Mouse (Mus musculus) embryonic facial prominence, embryonic 14.5 days (tissue): ENCODE data around the gene Ptpn14. TPM values are rescaled to one million over a fixed set of nuclear protein-coding genes. Genes with fewer than 3 reads are reported as not detected.

Experiments
- ATAC-seq: fragments of 200-750 bp; cut with Nextera tagmentation; 2 replicates; pipeline ENCODE4 v1.8.0; 2017; ENCODE audit warnings: low read depth, moderate number of reproducible peaks, moderate TSS enrichment
- DNase-seq: peaks from one replicate; pipeline ENCODE4 v3.0.0-alpha.2; 2015; ENCODE audit warnings: low spot score
- H3K27ac ChIP-seq: fragments of 300-500 bp; sonication (generic); replicated peaks from 2 replicates; pipeline ENCODE4 v1.5.1; 2014; ENCODE audit warnings: low read depth, mild to moderate bottlenecking, low read length, moderate library complexity
- H3K27me3 ChIP-seq: fragments of 300-500 bp; sonication (generic); replicated peaks from 2 replicates; pipeline ENCODE4 v1.6.1; 2014; ENCODE audit warnings: low read length; ENCODE audit not compliant: control insufficient read depth, insufficient read depth
- H3K36me3 ChIP-seq: fragments of 300-500 bp; sonication (generic); 2 replicates; pipeline ENCODE4 v1.6.1; 2014; ENCODE audit warnings: low read length, mixed read lengths; ENCODE audit not compliant: control insufficient read depth, insufficient read depth
- H3K4me1 ChIP-seq: fragments of 300-500 bp; sonication (generic); 2 replicates; pipeline ENCODE4 v1.6.1; 2014; ENCODE audit warnings: antibody characterized with exemption, low read length; ENCODE audit not compliant: control insufficient read depth, insufficient read depth
- H3K4me2 ChIP-seq: fragments of 300-500 bp; sonication (generic); 2 replicates; pipeline ENCODE4 v1.6.1; 2014; ENCODE audit warnings: low read depth, mild to moderate bottlenecking, low read length, moderate library complexity, mixed read lengths
- H3K4me3 ChIP-seq: fragments of 300-500 bp; sonication (generic); 2 replicates; pipeline ENCODE4 v1.5.1; 2014; ENCODE audit warnings: low read depth, mild to moderate bottlenecking, low read length
- H3K9ac ChIP-seq: fragments of 300-500 bp; sonication (generic); 2 replicates; pipeline ENCODE4 v1.6.1; 2014; ENCODE audit warnings: low read depth, mild to moderate bottlenecking, low read length, moderate library complexity, mixed read lengths
- H3K9me3 ChIP-seq: fragments of 300-500 bp; sonication (generic); 2 replicates; pipeline ENCODE4 v1.6.1; 2016; ENCODE audit warnings: low read length; ENCODE audit not compliant: control insufficient read depth
- WGBS: fragments of 180-500 bp; shearing (Covaris S2); extraction: QIAGEN DNeasy Blood & Tissue Kit; methylation state at CpG from one replicate; pipeline ENCODE4 v1.1.7; 2014; 5-methylcytosine and 5-hydroxymethylcytosine counted together
- polyA plus RNA-seq: library from polyadenylated mRNA; unstranded; fragments of >200 nt; fragmentation: Nextera tagmentation; extraction: Ambion mirVana; gene quantifications from 2 replicates; pipeline ENCODE4 v1.2.1, GENCODE M21; 2014

The Ptpn14 gene
- polyA plus RNA-seq, 1 experiment from 2014 or later: 12.5 TPM

DNA sequence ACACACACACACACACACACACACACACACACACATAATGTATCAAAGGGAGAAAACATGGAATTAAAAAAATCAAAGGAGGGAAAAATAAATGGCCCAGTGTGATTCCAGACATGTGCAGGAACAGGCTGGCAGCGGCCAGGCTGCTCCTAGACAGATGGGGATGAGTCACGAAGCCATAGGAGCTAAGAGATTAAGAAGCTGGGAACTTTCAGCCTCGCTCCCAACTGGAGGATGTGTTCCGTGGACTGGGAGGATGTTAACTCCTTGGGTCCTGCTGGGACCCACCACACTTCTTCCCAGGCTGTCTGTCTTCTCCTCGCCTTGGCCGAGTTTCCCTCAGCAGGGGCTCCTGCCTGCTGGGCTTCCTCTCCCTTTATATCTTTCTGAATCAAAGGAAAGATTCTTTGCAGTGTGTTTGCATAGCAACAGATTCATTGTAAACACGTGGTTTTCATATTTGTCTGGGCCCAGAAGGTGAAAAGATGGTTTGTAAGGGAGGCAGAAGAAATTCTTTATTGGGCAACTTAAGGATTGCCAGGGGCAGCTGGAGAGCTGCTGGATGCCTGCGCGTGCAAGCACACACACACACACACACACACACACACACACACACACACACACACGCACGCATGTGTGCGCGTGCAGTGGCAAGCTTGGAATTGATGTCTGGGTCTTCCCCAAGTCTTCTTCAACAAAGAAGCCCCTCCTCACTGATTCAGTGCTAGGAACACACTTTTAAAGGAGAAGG lies 72.3 kb downstream of the Ptpn14 start:
- Histone ChIP-seq H3K36me3 (peaks cover 19% of the 10 kb centered on the region; the same call in 1 of the 2 replicates), H3K27ac (0 out of 2 replicates have a peak overlapping the region, but pooled peaks have one; percentile 33), H3K4me2 (no peak overlapping the region), H3K9ac (no peak overlapping the region), H3K27me3 (no peaks in the 10 kb centered on the region), H3K9me3 (no peaks in the 10 kb centered on the region), H3K4me3 (no peak overlapping the region), H3K4me1 (0 out of 2 replicates have a peak, but pooled peaks cover 8% of the 10 kb centered on the region)
- DNase-seq (peak; percentile 65), ATAC-seq (no peak)
- WGBS: 41% methylated on average over 13 of the region's 13 CpGs

DNA sequence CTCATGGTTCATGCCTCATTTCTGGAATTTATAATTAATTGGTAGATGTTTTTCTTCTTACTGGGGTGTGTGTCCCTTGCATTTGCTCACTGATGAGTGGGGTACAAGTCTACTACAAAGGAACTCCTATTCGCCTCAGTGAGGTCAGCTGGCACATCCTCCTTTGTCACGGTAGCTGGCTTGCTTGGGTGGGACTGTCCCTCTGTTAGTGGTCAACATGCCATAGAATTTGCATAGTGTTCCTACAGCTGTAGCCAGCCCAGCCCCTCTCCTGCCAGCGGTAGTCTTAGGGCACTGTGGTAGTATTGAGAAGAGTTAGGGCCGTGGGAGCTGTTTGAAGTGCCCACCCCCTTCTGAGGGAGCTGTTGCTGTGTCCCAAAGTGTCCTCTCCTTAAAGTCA lies 73.2 kb downstream of the Ptpn14 start:
- Histone ChIP-seq H3K4me2 (no peak overlapping the region), H3K4me1 (0 out of 2 replicates have a peak, but pooled peaks cover 8% of the 10 kb centered on the region), H3K36me3 (peaks cover 19% of the 10 kb centered on the region; the same call in 1 of the 2 replicates), H3K27ac (no peak overlapping the region), H3K27me3 (no peaks in the 10 kb centered on the region), H3K9me3 (no peaks in the 10 kb centered on the region), H3K4me3 (no peak overlapping the region), H3K9ac (no peak overlapping the region)
- no peak for DNase-seq
- ATAC-seq: no peak
- 87% methylated on average over 4 of the region's 4 CpGs for WGBS

- H3K4me2 ChIP-seq: no peak overlapping the region
- peaks cover 19% of the 10 kb centered on the region; the same call in 1 of the 2 replicates for H3K36me3 ChIP-seq
- H3K4me3 ChIP-seq: no peak overlapping the region
- 0 out of 2 replicates have a peak, but pooled peaks cover 8% of the 10 kb centered on the region for H3K4me1 ChIP-seq
- H3K9ac ChIP-seq: no peak overlapping the region
- H3K9me3 ChIP-seq: no peaks in the 10 kb centered on the region
- H3K27me3 ChIP-seq: no peaks in the 10 kb centered on the region
- no peak for ATAC-seq
- H3K27ac ChIP-seq: no peak overlapping the region
- WGBS: 92% methylated on average over 4 of the region's 4 CpGs
- no peak for DNase-seq
Observed at GRCm38 (mm10) chr1:189802575-189802974, 74.5 kb downstream of the Ptpn14 start.

GRCm38 (mm10) chr1:189803742-189804141 lies 75.7 kb downstream of the Ptpn14 start:
- Histone ChIP-seq H3K27me3 (no peaks in the 10 kb centered on the region), H3K27ac (no peak overlapping the region), H3K36me3 (peaks cover 20% of the 10 kb centered on the region; the same call in 1 of the 2 replicates), H3K4me1 (0 out of 2 replicates have a peak, but pooled peaks cover 8% of the 10 kb centered on the region), H3K4me3 (no peak overlapping the region), H3K9ac (no peak overlapping the region), H3K4me2 (no peak overlapping the region), H3K9me3 (no peaks in the 10 kb centered on the region)
- WGBS: 84% methylated on average over 11 of the region's 11 CpGs
- DNase-seq (no peak), ATAC-seq (no peak)

DNA sequence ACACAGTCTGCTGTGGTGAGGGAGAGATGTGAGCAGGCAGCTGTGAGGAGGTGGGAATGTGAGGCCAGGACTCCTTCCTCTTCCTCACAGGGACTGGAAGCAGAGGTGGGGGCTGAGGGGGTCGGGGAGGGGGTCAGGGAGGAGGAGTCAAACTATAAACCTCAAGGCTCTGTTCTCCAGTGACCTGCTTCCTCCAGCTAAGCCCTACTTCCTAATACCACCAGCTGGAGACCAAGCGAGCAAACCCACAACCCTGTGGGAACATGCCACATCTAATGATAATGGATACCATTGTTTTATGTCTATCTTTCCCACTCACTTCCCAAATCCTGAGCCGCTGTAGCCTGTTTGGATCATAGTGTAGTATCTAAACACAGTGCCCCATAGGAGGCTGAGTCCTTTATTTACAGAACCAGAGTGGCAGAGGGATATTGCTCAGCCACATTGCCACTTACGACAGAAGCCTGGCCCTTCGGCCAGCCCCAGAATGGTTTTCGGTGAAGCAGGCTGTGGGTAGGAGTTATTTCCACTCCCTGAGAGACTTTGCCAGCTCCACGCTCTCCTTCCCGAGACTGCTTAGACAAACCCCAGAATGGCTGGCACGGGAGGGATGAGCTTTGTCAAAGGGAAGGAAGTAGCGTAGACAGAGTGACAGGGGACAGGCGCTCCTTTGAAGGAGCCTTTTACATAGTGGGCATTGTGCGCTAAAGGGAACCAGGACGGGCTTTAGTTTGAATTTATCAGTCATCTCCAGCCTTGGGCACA lies 78.6 kb downstream of the Ptpn14 start:
- ATAC-seq (no peak), DNase-seq (no peak)
- no peak overlapping the region for H3K4me2 ChIP-seq
- H3K9me3 ChIP-seq: no peaks in the 10 kb centered on the region
- WGBS: 64% methylated on average over 13 of the region's 13 CpGs
- no peak overlapping the region for H3K27ac ChIP-seq
- no peak overlapping the region for H3K9ac ChIP-seq
- H3K4me3 ChIP-seq: no peak overlapping the region
- peaks cover 18% of the 10 kb centered on the region; the same call in 1 of the 2 replicates for H3K36me3 ChIP-seq
- H3K4me1 ChIP-seq: no peaks in the 10 kb centered on the region
- no peaks in the 10 kb centered on the region for H3K27me3 ChIP-seq

DNA sequence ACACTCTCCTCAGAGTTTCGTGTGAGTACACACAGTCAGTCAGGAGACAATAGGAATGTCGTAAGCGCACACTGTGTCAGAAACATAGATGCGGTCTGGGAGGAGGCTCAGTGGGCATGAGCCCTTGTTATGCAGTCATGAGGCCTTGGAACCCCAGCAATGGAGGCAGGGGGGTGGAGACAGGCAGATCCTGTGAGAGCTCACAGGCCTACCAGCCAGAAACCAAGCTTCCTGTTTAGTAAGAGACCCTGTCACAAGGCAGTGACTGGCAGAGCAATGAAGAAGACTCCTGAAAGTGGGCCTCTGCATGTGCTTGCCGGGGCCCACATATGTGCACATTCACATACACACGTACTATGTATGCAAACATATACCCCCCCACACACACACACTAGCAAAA lies 79.9 kb downstream of the Ptpn14 start:
- Histone ChIP-seq H3K9ac (no peak overlapping the region), H3K4me2 (no peak overlapping the region), H3K4me1 (no peaks in the 10 kb centered on the region), H3K27me3 (no peaks in the 10 kb centered on the region), H3K9me3 (no peaks in the 10 kb centered on the region), H3K36me3 (0 out of 2 replicates have a peak, but pooled peaks cover 10% of the 10 kb centered on the region), H3K4me3 (no peak overlapping the region), H3K27ac (no peak overlapping the region)
- DNase-seq (no peak), ATAC-seq (no peak)
- 98% methylated on average over 6 of the region's 6 CpGs for WGBS

DNA sequence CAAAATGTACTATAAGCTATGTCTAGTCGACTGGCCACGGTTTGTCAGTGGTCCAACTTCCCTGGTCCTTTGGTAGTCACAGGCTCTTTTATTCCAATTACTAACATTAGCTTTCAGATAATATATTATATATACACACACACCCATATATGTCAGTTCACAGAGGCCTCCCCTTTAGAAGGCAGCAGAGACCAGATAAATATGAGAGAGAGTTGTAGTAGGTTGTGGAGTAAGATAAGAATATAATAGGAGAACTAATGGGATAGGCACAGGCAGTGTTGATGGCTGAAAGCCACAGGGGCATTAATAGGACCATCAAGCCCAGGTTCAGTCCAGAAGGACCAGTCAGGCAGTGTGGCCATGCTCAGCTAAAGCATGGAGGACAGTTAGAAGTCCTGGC lies 80.4 kb downstream of the Ptpn14 start:
- Histone ChIP-seq H3K4me1 (no peaks in the 10 kb centered on the region), H3K27me3 (no peaks in the 10 kb centered on the region), H3K27ac (no peak overlapping the region), H3K36me3 (0 out of 2 replicates have a peak, but pooled peaks cover 10% of the 10 kb centered on the region), H3K4me2 (no peak overlapping the region), H3K9ac (no peak overlapping the region), H3K9me3 (no peaks in the 10 kb centered on the region), H3K4me3 (no peak overlapping the region)
- no peak for ATAC-seq
- DNase-seq: no peak
- WGBS: 98% methylated on average over 2 of the region's 2 CpGs

DNA sequence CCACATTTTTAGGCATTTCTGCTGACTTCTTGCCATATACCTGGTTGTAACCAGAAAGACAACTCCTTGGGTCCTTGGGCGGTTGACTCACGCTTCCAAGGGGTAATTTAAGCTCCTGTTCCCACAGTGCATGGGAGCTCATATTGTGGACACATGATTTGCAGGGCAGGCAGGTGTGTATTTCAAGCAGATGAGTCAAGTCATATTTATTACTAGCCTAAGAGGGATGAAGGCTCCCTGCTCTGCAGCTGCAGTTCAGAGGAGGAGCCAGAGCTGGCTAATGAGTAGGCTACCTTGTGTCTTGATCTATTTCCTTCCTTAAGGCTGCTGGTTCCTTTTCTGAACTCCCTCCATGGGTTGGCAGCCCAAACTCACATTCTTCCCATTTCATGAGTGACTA lies 83.7 kb downstream of the Ptpn14 start:
- Histone ChIP-seq H3K4me3 (no peak overlapping the region), H3K36me3 (0 out of 2 replicates have a peak, but pooled peaks cover 5% of the 10 kb centered on the region), H3K4me2 (no peak overlapping the region), H3K27ac (no peak overlapping the region), H3K27me3 (no peaks in the 10 kb centered on the region), H3K4me1 (peaks cover 5% of the 10 kb centered on the region), H3K9ac (no peak overlapping the region), H3K9me3 (no peaks in the 10 kb centered on the region)
- DNase-seq (no peak), ATAC-seq (no peak)
- 65% methylated on average over 2 of the region's 2 CpGs for WGBS
